ENCODE assay signal across 8 mouse cellular contexts in genomic region chr16:41532661-41533551, GRCm38 (mm10).
DNase-seq lines count a peak whose midpoint lies in the region; ATAC-seq and TF ChIP-seq lines count a peak whose summit lies in the region.

No protein-coding gene starts in this region.

- peak; percentile 13 for DNase-seq in gastrocnemius, postnatal 10 days
- no peak for DNase-seq in gastrocnemius, adult 8-10 months (ENCODE audit: low spot score in 2 of 2)
- DNase-seq in brain, embryonic 14.5 days (ENCODE audit: low read depth), result peak; percentile 95
- DNase-seq in forebrain, embryonic 10.5 days (ENCODE audit: extremely low spot score, low spot score), result peak; percentile 89
- DNase-seq in hindbrain, embryonic 10.5 days (ENCODE audit: low spot score), result peak; percentile 88
- DNase-seq in left cerebral cortex, postnatal 4 days, result peak; percentile 79
- no peak for DNase-seq in urinary bladder, adult 2 months (ENCODE audit: low spot score)

- H3K36me3 ChIP-seq in forebrain, embryonic 10.5 days (replicated peaks), result no peaks in the 10 kb centered on the region
- no peaks in the 10 kb centered on the region for H3K36me3 ChIP-seq in hindbrain, embryonic 10.5 days
- no peaks in the 10 kb centered on the region for H3K36me3 ChIP-seq in neural tube, embryonic 15.5 days

- ATAC-seq in neural tube, embryonic 15.5 days (ENCODE audit: low FRiP score), result peak; percentile 92

- peak overlapping the region; percentile 70 for H3K4me3 ChIP-seq in forebrain, embryonic 10.5 days
- H3K4me3 ChIP-seq in hindbrain, embryonic 10.5 days, result peak overlapping the region; percentile 75
- peak overlapping the region; percentile 61 for H3K4me3 ChIP-seq in neural tube, embryonic 15.5 days (replicated peaks)

- peak overlapping the region; percentile 93 for H3K27ac ChIP-seq in forebrain, embryonic 10.5 days
- peak overlapping the region; percentile 91 for H3K27ac ChIP-seq in hindbrain, embryonic 10.5 days
- H3K27ac ChIP-seq in neural tube, embryonic 15.5 days (replicated peaks), result peak overlapping the region; percentile 87

- no peaks in the 10 kb centered on the region for H3K27me3 ChIP-seq in forebrain, embryonic 10.5 days (ENCODE audit: poor library complexity, severe bottlenecking)
- no peaks in the 10 kb centered on the region for H3K27me3 ChIP-seq in hindbrain, embryonic 10.5 days (ENCODE audit: insufficient read depth, poor library complexity, severe bottlenecking)
- H3K27me3 ChIP-seq in neural tube, embryonic 15.5 days (replicated peaks), result no peaks in the 10 kb centered on the region

- TF ChIP-seq CTCF in brain, embryonic 14.5 days (IDR thresholded peaks at IDR 0.05; ENCODE audit: borderline replicate concordance, extremely low read depth, insufficient read depth, insufficient read length), result no peak

- under 1% methylated on average over 38 of the region's 38 CpGs for WGBS in forebrain, embryonic 10.5 days
- WGBS in hindbrain, embryonic 10.5 days, result under 1% methylated on average over 38 of the region's 38 CpGs
- under 1% methylated on average over 38 of the region's 38 CpGs for WGBS in neural tube, embryonic 15.5 days

- intact Hi-C loops in left cerebral cortex, postnatal 4 days (cut with DNase I), result loop anchor here (10.0 kb wide), 2 partner anchors 122 to 302 kb away; no protein-coding TSS in a partner anchor

- peaks cover 43% of the 10 kb centered on the region for H3K4me1 ChIP-seq in forebrain, embryonic 10.5 days
- H3K4me1 ChIP-seq in hindbrain, embryonic 10.5 days (replicated peaks), result peaks cover 37% of the 10 kb centered on the region
- peaks cover 35% of the 10 kb centered on the region for H3K4me1 ChIP-seq in neural tube, embryonic 15.5 days

- no peaks in the 10 kb centered on the region for H3K9me3 ChIP-seq in forebrain, embryonic 10.5 days
- H3K9me3 ChIP-seq in hindbrain, embryonic 10.5 days, result no peaks in the 10 kb centered on the region
- no peaks in the 10 kb centered on the region for H3K9me3 ChIP-seq in neural tube, embryonic 15.5 days (replicated peaks)

- H3K4me2 ChIP-seq in neural tube, embryonic 15.5 days, result peak overlapping the region; percentile 86

- peak overlapping the region; percentile 68 for H3K9ac ChIP-seq in neural tube, embryonic 15.5 days (replicated peaks)

- TF ChIP-seq POLR2A in brain, embryonic 14.5 days (IDR thresholded peaks at IDR 0.05; ENCODE audit: borderline replicate concordance, extremely low read depth, insufficient read depth, insufficient read length, poor library complexity, severe bottlenecking), result peak; percentile 38; the same call in 1 of the 2 replicates

Comparison
In these comparisons a context has a peak if more than half of its experiments do, and no peak if none do; other contexts are left out.
1. DNase-seq: peak in gastrocnemius, postnatal 10 days (single experiment), brain, embryonic 14.5 days (single experiment), forebrain, embryonic 10.5 days (single experiment), hindbrain, embryonic 10.5 days (single experiment) and left cerebral cortex, postnatal 4 days (single experiment); none in gastrocnemius, adult 8-10 months (0 of 2) and urinary bladder, adult 2 months (single experiment).
2. Peak in every context shown above with its lines, with median percentiles within 50 percentile points of each other: H3K27ac ChIP-seq and H3K4me3 ChIP-seq.